Mouse (Mus musculus) myocyte (in vitro differentiated cells): ENCODE measurements around the gene Uqcc1.

Experiments
- MAX ChIP-seq: IDR thresholded peaks from one replicate; pipeline ENCODE4 v1.6.1; 2011; ENCODE audit warnings: low read depth, mild to moderate bottlenecking, control low read depth
- POLR2A ChIP-seq: IDR thresholded peaks from one replicate; pipeline ENCODE4 v1.6.1; 2011; ENCODE audit warnings: low read depth, mild to moderate bottlenecking, control low read depth, moderate library complexity; ENCODE audit not compliant: insufficient read length
- TCF12 ChIP-seq: IDR thresholded peaks from one replicate; pipeline ENCODE4 v1.6.1; 2011; ENCODE audit warnings: mild to moderate bottlenecking, control low read depth; ENCODE audit not compliant: poor library complexity, insufficient read depth, severe bottlenecking

DNA sequence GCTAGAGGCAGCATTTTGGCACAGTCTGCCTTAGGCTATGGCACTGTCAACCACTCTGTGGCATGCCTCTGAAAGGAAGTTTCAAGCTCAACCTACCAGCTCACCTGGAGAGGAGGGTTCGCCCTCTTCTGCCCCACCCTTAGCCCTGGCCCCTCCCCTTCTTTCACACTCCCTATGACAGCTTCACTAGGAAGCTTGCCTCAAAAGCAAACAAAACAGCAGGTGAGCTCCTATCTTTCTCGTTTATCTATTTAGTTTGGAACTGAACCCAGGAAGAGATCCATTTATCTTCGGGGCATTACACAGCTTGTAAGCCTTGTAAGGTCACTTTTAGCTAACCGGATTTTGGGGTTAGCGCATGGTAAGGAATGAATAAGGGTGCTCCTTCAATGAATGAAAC lies 60.3 kb downstream of the Uqcc1 start:
- no peak for TF ChIP-seq MAX
- TF ChIP-seq TCF12, result no peak
- no peak for TF ChIP-seq POLR2A
